Mouse (Mus musculus) gastrocnemius, postnatal 10 days (tissue): ENCODE measurements around the gene Zdhhc24. TPM values are rescaled to one million over a fixed set of nuclear protein-coding genes. Genes with fewer than 3 reads are reported as not detected.

Experiments
- DNase-seq: peaks from one replicate; pipeline ENCODE4 v3.0.0; 2021; ENCODE audit warnings: mixed read lengths
- total RNA-seq, 2 experiments: library from RNA; stranded (reverse); gene quantifications; 2 replicates each; pipeline ENCODE4 v1.2.3; 2021

Zdhhc24 gene
- total RNA-seq, 2 experiments from 2014 or later: 4.5 to 5.3 TPM

DNA sequence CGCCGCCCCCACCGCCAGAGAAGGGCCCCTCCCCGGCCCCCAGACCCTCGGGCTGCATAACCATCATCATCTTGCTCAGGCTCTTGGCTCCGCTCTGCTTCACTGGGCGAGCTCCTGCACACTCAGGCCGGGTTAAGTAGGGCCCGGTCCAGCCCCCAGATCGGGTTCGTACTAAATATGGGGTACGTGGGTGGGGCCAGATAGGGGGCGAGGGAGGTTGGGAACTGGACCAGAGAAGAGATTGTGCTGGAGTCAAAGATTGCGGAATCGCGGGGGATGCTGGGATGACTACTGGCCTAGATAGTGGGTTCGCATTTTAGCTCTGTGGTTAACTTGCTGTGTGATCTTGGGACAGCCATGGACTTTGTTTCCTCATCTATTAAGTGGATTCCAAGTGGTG, 683 bp upstream of the Zdhhc24 start, which contains the start of gene Actn3:
Gene Actn3 (minus strand): TSS at position 125 of the 400 bp plus-strand sequence.
- DNase-seq: peak; percentile 59

DNA sequence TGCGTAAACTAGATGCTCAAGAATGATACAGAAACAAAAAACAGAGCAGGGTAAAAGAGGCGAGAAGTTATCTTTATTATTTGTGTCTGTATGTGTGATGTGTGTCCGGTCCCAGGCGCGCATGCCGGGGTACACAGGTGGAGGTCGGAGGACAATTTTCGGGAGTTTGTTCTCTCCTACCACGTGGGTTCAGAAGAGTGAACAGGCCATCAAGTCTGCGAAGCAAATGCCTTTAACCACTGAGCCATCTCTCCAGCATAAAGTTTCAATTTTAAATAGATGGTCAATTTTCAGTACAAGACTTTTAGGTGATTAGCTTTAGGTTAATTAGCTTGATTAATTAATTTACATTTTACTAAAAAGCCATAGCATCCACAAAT, 846 bp downstream of the Zdhhc24 start:
- no peak for DNase-seq

DNA sequence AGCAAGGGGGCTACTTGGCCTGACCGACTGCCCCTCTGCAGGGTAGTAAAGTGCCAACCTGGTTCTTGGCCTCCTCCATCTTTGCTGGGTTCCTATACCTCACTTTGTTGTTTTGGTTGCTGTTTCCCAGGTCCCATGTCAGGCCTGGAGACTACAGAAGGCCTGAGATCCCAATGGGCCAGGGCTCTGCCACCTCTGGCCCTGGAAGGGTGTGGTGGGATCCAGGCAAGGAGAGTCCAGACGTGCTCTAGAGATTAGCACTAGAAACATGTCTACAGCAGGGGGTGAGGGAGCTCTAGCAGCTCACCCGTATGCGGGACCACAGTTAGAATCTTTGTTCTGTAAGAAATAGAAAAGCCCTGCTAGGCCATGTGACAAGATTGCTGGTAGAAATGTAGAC, 5.5 kb downstream of the Zdhhc24 start:
- no peak for DNase-seq

DNA sequence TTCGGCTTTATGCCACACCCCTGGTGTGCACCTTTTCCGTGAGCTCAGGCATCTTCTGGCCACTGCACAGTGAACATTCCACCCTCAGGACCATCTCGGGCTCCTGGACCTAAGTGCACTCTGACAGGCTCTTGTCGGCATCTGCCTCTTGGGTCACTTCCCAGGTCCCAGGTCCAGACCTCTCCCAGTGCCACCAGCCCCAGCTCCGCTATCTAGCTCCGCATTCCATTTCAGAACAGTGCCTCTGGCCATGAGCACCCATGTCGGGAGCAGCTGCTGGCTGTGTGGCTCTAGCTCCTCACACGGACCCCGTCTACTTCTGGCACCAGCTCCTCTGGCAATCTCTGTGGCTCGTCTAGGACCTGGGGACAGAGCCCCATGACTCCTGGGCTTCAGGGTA, 11.3 kb downstream of the Zdhhc24 start:
- no peak for DNase-seq

DNA sequence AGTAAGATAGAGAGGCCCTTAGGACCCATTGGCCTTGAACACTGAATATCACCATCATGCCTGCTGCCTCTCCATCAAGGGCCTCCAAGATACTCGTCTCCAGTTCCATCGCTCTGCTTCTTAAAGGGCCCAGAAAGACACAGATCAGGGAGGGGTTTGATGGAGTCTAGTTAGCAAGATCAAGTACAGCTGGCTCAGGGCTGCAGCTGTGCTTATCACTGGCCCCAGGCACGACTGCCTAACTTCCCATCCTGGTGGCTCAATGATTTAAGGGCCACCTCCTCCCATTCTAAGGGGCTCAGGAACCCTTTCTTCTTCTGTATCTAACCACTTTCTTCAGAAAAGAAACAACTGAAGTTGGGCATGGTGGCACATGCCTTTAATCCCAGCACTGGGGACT, 13.3 kb downstream of the Zdhhc24 start:
- DNase-seq: no peak

DNA sequence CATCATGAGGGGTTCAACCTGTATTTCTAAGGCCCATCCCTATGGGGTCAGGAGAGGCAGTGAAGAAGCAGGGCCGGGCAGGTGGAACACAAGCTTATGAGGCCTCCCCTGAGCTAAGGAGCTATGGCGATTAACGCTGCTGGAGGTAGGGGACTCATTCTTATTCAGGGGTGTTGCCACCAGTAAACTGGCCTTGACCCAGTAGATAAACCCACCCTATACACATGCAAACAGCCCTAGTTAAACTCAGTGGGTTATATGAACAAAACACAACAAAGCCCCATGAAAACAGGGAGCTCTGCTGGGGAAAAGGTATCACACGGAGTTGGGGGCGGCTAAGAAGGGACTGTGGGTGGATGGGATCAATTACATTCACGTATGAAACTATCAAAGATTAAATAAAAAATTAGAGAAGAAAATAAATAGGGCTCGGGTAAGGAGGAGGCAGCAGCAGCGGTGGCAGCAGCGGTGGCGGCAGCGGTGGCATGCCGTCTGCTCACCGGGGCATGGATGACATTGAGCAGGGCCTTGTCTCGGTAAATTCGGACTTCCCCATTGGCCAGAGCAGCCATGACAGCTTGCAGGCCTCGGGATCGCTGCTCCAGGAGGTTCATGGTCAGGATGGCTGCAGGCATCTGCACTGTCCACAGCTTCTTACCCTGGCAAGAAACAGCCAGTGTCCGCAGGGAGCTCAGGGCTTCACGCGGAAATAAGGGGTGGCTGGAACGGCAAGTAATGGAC, 18.5 kb downstream of the Zdhhc24 start:
- no peak for DNase-seq

DNA sequence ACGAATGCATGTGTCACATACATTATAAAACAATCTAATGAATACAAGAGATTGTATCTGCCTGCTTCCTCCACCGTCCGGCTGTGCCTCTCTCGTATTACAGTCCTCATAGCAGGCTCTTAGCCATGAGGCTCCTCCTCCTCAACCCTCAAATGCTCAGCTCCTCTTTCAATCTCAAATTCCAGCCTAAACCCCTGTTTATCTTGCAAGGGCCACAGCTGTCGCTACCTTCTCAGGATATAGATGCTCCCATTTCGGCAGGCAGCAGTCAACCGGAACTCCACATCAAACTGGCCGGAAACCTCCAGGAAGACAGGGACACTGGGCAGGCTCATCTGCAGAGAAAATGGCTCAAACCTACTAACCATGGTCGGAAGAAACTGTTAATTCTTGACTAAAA, 20.5 kb downstream of the Zdhhc24 start:
- DNase-seq: no peak

DNA sequence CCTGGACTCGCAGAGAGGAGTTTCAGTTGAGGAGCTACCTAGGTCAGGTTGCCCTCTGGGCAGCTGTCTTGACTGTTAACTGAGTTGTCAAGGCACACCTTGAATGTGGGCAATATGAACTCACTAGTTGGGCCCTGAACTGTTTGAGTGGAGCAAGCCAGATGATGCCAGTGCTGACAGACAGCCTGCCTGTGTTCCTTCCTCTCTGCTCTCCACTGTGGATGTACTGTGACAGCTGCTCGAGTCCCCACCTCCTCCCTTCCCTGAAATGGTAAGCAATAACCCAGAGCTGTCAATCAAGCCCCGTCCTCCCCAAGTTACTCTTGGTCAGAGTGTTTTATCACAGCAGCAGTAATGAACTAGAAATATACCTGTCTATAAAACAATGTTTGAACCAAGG, 21.4 kb downstream of the Zdhhc24 start:
- DNase-seq: no peak

DNA sequence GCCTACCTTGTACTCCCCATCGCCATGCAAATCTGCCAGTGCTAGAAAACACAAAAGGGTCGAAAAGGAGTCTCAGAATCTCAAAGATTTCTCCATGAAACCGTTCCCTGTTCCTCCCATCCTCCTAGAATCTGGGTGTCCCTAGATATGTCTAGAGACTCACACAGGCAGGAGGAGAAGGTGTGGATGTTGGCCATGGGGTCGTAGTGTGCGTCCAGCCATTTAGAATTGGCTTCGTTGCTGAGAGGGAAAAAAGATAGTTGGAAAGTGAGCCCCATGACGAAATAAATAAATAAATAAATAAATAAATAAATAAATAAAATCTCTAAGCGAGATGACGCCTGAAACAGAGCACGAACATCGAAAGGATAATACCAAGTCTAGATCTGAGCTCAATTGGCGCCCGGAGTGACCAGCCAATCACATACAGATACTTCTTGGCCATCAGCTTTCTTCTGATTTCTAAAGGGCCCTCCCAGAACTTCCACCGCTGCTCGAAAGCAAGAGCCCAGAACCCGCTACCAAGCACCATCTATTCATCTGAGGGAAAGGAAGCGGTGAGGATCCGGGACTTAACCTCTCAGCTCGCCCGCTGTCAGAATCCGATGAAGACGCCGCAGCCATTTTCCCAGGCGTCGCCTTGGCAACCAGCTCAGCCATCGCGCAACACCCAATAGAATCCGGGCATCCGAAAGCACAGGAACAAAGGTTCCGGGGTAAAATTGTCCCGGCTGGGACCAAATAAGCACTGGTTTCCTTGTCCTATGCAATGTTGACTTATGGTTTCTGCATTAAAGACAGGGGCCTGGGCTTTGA, 27.7 kb downstream of the Zdhhc24 start, which contains the start of gene Bbs1:
Gene Bbs1 (minus strand): TSS at position 650 of the 816 bp plus-strand sequence.
- peak; percentile 82 for DNase-seq

DNA sequence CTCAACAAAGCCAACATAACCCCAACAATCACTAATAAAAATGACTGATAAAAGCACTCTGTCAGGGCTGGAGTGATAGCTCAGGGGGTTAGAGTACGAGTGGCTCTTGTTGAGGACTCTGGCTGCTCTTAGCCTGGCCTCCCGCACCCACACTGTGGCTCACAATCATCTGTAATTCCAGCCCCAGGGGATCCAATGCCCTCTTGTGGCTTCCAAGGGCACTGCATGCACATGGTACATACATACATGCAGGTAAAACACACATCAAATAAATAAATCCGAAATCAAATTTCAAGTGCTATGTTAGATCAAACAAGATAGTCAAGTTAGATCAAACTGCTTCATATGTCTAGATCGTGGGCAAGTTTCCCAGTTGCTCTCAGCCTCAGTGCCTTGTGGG, 29.6 kb downstream of the Zdhhc24 start:
- DNase-seq: no peak

DNA sequence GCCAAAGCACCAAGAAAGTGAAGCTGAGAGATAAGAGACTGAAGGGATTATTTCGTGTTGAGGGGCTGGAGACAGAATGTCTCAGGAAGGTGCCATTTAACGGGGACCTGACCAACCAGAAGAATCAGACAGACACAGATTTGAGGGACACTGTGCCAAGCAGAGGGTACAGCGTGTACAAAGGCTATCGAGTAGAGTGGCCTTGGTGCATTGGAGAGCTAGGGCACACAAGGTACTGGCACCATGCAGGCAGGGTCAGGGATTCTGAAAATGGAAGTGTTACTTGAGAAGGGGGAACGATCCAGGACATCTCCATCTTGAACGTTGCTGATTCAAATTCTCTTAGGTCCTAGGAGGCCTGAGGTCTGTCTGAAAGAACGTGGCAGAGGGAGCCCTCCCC, 30.9 kb downstream of the Zdhhc24 start:
- no peak for DNase-seq

DNA sequence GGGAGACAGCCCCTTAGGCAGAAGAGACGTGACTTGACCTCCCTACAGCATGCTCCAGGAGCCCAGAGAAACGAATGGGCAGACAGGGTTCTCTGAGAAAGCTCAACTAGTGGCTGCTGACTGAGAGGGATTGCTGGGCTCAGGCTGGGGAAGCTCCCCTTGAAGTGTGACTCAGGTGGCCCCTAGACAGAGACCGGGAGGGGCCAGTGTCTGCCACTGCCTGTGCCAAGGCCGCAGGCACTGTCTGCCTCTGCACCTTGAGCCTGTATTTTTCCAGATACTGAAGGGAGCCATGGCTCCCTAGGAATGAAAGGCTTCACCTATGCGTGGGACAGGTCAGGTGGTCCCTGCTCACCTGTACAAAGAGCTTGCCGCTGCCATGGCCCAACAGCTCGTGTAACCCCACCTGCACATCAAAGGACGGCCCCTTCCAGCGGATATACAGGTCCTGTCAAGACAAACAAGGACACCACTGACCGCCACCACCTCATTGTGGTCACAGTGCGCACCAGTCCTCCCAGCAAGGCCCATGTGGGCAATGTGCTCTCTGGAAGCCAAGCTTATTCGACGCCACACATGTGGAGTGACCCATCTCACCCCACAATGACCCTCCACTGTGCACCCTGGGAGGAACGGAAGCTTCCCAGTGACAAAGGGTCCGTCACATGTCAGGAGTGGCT, 37.6 kb downstream of the Zdhhc24 start:
- no peak for DNase-seq

DNA sequence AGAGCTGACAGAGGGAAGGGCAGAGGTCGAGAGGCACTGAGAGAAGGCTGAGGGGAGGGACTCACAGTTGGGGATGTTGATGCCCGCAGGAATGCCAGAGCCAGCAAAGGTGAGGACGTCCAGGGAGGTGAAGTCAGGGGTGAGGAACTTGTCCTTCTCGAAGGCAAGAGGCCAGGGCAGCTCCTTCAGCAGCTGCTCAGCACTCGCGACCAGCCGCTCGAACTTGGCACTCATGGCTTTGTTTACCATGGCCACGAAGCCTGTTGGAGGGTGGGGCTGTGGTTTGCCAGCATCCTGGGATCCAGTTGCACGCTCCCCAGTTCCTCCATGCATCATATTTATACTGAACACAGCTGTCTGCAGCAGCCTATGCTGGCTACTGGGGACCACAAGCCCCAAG, 38.4 kb downstream of the Zdhhc24 start:
- DNase-seq: no peak

DNA sequence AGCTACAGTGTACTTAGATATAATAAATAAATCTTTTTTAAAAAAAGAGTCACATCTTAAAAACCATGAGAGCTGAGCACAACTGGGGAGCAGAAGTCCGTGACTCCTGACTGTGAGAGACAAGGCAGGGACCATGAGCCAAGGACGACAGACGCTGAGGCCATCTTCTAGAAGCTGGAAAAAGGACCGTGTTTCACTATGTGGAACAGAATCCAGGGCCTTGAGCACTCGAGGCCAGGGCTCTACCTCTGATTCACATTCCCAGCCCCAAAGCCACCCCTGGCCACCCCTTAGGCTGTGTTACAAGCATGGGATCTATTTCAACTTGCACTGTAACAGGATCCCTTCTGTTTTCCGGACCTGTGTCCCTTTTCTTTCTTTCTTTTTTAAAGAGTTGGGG, 41.2 kb downstream of the Zdhhc24 start:
- no peak for DNase-seq

DNA sequence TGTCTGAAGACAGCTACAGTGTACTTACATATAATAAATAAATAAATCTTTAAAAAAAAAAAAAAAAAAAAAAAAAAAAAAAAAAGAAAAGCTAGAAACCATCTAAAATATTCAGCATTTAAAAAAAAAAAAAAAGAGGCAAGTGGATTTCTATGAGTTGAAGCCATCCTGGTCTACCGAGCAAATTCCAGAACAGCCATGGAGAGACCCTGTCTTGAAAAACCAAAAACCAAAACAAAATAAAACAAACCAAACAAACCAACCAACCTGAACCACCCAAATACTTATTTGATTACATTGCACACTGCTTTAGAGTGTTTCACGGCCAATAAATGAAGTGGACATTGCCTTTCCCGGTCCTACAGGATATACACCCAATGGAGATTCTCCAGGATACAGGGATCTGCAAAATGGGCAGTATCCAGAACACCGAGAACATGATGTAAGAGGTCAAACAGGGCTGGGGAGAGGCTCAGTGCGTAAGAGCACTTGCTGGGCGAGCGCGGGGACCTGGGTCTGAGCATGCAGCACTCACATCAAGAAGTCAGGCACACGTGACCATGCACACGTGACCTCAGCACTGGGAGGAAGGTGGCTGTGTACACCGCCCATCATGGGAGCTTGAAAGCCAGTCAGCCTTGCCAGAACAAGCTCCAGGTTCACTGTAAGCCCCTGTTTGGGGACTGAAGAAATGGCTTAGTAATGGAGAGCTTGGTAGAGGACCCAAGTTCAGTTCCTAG, 46.8 kb downstream of the Zdhhc24 start:
- no peak for DNase-seq

DNA sequence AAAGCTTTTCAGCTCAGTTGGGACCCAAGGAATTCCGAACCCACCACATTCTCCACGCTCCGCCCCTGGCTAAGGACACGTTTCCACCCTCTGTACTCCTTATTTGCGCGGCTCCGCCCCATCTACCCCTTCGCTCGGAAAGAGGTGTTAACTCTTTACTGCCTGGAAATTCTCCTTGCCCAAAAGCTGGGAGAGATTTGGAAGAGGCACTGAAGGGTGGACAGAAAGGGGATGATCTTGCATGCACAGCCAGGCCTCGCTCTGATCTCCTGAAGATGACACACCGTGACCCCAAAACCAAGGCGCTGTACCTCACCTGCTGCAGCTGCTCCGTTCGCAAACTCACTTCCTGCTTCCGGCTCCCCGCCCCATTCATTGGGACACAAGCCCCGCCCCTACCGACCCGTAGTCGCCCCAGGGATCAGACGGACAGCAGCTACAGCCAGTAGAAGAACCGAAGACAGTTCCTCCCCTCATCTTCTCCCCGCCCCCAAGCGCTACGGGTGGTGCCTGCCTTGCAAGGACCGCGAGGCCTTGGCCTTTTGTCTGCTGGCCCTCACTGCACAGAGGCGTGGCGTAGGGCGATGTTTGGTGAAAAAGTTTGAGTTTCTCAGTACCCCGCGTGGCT, 49.5 kb downstream of the Zdhhc24 start, which contains the start of gene Dpp3:
Gene Dpp3 (minus strand): TSS at position 384 of the 628 bp plus-strand sequence.
- DNase-seq: peak; percentile 98

DNA sequence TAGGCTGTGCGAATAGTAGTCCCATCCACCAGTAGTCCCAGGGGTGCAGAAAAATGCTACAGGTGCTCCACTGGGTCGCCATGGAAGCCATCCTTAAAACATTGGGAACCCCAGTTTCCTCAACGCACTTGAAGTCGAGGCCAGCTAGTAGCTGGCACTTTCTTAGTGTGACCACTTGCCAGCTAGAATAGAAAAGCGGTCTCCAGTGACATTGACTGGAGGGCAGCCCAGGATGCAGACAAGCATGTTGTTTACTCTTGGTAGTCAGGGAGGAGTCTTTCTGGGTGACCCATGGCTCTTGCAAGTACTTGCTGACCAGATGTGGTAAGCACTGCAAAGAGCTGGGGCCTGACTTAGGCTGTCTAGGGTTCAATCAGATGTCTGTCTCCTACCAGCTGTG, 50.3 kb downstream of the Zdhhc24 start:
- DNase-seq: peak; percentile 49
